Mouse (Mus musculus) erythroblast, embryonic 14.5 days (primary cell): ENCODE data around the gene Tmc1. TPM values are rescaled to one million over a fixed set of nuclear protein-coding genes. Genes with fewer than 3 reads are reported as not detected.

Source experiments
- H3K27me3 ChIP-seq: 2 replicates; pipeline ENCODE4 v1.6.1; 2012; ENCODE audit warnings: inconsistent platforms; ENCODE audit not compliant: control insufficient read depth
- H3K36me3 ChIP-seq: 2 replicates; pipeline ENCODE4 v1.6.1; 2012; ENCODE audit warnings: mild to moderate bottlenecking, inconsistent platforms; ENCODE audit not compliant: control insufficient read depth
- H3K4me1 ChIP-seq: 2 replicates; pipeline ENCODE4 v1.6.1; 2012; ENCODE audit warnings: inconsistent platforms; ENCODE audit not compliant: control insufficient read depth
- H3K4me3 ChIP-seq: replicated peaks from 2 replicates; pipeline ENCODE3; 2012; ENCODE audit warnings: moderate library complexity, mild to moderate bottlenecking, inconsistent platforms
- H3K9me3 ChIP-seq: 2 replicates; pipeline ENCODE4 v1.6.1; 2012; ENCODE audit warnings: low read length, inconsistent platforms, mixed read lengths; ENCODE audit not compliant: control insufficient read depth
- GATA1 ChIP-seq: IDR thresholded peaks from 2 replicates; pipeline ENCODE4 v1.6.1; 2012; ENCODE audit warnings: low read length, inconsistent platforms, mixed read lengths
- TAL1 ChIP-seq: IDR thresholded peaks from 3 replicates; pipeline ENCODE4 v1.6.1; 2012; ENCODE audit warnings: low read length, inconsistent platforms, mixed read lengths
- polyA plus RNA-seq: library from polyadenylated mRNA; stranded (reverse); fragments of >175 nt; gene quantifications from 2 replicates; pipeline ENCODE4 v1.2.3, GENCODE M21; 2012

The Tmc1 gene
- polyA plus RNA-seq: 0.02 TPM in 1 of 2 replicates, not detected in the other

- Histone ChIP-seq H3K9me3 (no peaks in the 10 kb centered on the region), H3K36me3 (no peaks in the 10 kb centered on the region), H3K4me1 (no peaks in the 10 kb centered on the region), H3K27me3 (no peaks in the 10 kb centered on the region), H3K4me3 (no peak within 1 kb of the TSS)
- TF ChIP-seq TAL1 (no peak), GATA1 (no peak)
These were observed at the start of gene Tmc1 for GRCm38 (mm10) chr19:20953874-20954273. Gene Tmc1, minus strand, starts transcription at chr19:20954202.

GRCm38 (mm10) chr19:21001552-21001951, 47.5 kb upstream of the Tmc1 start:
- H3K4me3 ChIP-seq: no peak overlapping the region
- TF ChIP-seq TAL1: no peak
- no peak for TF ChIP-seq GATA1
- no peaks in the 10 kb centered on the region for H3K36me3 ChIP-seq
- H3K27me3 ChIP-seq: no peaks in the 10 kb centered on the region
- no peaks in the 10 kb centered on the region for H3K9me3 ChIP-seq
- H3K4me1 ChIP-seq: no peaks in the 10 kb centered on the region

DNA sequence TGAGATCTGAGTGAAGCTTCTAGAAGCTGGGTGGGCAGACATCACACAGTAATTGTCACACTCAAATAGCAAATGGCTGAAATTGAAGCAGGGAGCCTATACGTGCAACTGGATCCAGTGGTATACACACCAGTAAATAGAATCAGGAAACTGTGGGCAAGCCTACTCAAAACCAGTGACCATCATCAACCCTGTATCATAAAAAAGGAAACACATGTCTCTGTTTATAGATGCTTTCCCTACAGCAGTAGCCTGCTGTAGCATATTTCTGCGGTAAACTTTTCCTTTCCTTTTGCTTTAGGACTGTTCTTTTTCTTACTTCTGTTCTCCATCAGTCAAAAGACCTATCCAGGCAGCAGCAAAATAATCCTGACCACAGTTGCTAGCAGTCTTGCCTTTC, 25.2 kb upstream of the Tmc1 start:
- Histone ChIP-seq H3K36me3 (no peaks in the 10 kb centered on the region), H3K4me3 (no peak overlapping the region), H3K9me3 (no peaks in the 10 kb centered on the region), H3K4me1 (no peaks in the 10 kb centered on the region), H3K27me3 (no peaks in the 10 kb centered on the region)
- TF ChIP-seq TAL1: no peak
- no peak for TF ChIP-seq GATA1

- Histone ChIP-seq H3K4me1 (no peaks in the 10 kb centered on the region), H3K9me3 (no peaks in the 10 kb centered on the region), H3K27me3 (no peaks in the 10 kb centered on the region), H3K36me3 (no peaks in the 10 kb centered on the region), H3K4me3 (no peak overlapping the region)
- no peak for TF ChIP-seq TAL1
- no peak for TF ChIP-seq GATA1
These were observed 24.1 kb upstream of the Tmc1 start for GRCm38 (mm10) chr19:20978148-20978547.

DNA sequence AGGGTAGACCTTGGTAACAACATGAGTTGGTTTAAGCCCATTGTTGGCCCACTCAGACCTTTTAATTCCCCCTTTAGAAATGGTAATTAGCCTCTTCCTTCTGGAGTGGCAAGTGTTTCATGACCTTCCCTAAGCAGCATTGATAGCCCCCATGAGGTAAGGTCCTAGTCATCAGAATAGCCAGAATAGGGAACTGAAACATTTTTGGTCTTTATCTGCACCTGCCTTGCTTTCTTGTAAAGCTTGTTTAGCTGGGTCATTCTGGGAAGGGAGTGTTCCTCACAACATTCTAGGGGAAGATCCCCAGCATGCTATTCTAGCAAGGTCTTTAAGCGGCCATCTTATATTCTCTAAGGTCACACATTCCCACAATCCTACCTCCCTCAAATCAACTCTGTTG, 17.9 kb upstream of the Tmc1 start:
- TF ChIP-seq TAL1 (no peak), GATA1 (no peak)
- Histone ChIP-seq H3K4me1 (no peaks in the 10 kb centered on the region), H3K36me3 (no peaks in the 10 kb centered on the region), H3K9me3 (no peaks in the 10 kb centered on the region), H3K27me3 (no peaks in the 10 kb centered on the region), H3K4me3 (no peak overlapping the region)

- no peak overlapping the region for H3K4me3 ChIP-seq
- no peak for TF ChIP-seq GATA1
- TF ChIP-seq TAL1: no peak
- H3K27me3 ChIP-seq: no peaks in the 10 kb centered on the region
- no peaks in the 10 kb centered on the region for H3K4me1 ChIP-seq
- no peaks in the 10 kb centered on the region for H3K36me3 ChIP-seq
- H3K9me3 ChIP-seq: no peaks in the 10 kb centered on the region
These were observed 813 bp upstream of the Tmc1 start for GRCm38 (mm10) chr19:20954815-20955214.

- H3K4me1 ChIP-seq: no peaks in the 10 kb centered on the region
- no peak for TF ChIP-seq GATA1
- no peak for TF ChIP-seq TAL1
- H3K27me3 ChIP-seq: no peaks in the 10 kb centered on the region
- no peak overlapping the region for H3K4me3 ChIP-seq
- H3K36me3 ChIP-seq: no peaks in the 10 kb centered on the region
- H3K9me3 ChIP-seq: no peaks in the 10 kb centered on the region
These were observed 9.6 kb downstream of the Tmc1 start for GRCm38 (mm10) chr19:20944446-20944845.

DNA sequence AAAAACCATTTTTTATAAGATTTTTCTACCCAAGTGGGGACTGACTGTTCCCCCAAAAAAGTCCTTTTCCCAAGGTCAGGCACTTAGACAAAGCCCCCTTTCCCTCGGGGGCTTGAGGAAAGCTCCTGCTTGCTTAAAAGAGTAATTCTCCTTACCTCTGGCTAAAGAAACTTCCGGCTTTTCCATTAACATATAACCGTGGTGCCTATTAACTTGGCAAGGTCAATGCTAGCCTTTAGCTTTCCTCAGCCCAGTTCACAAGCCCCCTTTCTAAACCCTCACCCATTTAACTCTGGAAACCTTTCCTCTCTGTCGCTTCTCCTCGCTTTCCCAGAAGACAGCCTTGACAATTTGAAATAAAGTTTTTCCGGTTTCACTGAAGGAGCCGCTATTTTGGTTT, 29.7 kb downstream of the Tmc1 start:
- Histone ChIP-seq H3K36me3 (no peaks in the 10 kb centered on the region), H3K9me3 (no peaks in the 10 kb centered on the region), H3K4me1 (no peaks in the 10 kb centered on the region), H3K27me3 (no peaks in the 10 kb centered on the region), H3K4me3 (no peak overlapping the region)
- no peak for TF ChIP-seq GATA1
- TF ChIP-seq TAL1: no peak

DNA sequence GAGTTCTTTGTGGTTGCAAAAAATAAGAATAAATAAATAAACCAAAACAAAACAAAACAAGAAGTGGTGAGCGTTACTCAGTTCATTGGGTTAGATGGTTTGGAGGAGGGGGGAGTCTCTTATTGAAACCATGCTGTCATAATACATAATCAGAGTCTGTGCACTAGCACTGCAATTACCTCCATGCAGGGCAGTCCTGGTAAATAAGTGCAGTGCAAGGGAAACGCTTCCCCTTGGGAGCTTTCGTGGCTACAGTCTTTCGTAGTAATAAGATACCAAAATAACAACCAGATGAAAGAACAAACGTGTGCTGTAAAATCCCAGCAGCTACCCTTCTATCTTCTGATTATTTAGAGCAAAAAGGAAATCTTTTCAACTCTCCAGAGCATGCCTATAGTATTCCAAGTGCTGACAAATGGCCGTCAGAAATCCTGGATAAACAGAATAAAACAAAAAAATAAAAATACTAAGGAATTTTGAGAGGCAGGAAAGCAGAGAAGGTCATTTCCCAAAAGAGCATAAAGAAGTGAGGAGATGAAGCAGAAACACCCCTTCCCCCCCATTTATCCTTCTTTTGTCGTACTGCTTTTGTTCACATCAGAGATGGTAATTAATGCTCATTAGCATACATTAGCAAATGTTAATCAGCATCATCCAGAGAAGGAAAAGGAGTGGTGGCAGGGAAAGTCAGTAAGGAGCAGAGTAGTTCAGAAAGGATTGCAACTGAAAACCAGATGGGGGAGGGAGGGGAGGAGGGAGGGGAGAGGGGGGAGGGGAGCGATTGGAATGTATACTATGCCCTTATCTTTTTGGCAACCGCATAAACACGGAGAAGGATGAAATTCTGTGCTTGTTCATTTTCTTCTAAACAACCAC, 30.4 kb downstream of the Tmc1 start:
- TF ChIP-seq GATA1: no peak
- no peak for TF ChIP-seq TAL1
- no peak overlapping the region for H3K4me3 ChIP-seq
- H3K4me1 ChIP-seq: no peaks in the 10 kb centered on the region

DNA sequence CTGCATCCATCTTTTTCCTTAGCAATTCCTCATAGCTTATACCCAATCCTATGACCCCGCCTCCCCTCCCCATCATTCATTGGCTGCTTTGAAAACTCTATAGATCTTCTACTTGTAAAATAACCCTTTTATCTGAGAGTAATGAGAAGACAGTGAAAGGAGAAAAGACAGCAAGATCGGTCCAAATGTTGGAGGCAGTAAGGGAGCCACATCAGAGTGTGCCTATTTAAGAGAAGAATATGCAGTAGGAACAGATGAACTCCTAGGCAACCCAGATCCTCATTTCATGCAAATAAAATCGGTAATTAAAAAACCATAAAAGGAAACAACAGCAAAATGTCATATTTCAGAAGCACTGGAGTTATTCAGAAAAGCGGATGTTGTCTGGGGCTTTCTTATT, 35.8 kb downstream of the Tmc1 start:
- Histone ChIP-seq H3K4me1 (no peaks in the 10 kb centered on the region), H3K36me3 (no peaks in the 10 kb centered on the region)

More for the DNA sequence above, 30.4 kb downstream of the Tmc1 start:
- Histone ChIP-seq H3K36me3 (no peaks in the 10 kb centered on the region), H3K27me3 (no peaks in the 10 kb centered on the region), H3K9me3 (no peaks in the 10 kb centered on the region)

More for the DNA sequence above, 35.8 kb downstream of the Tmc1 start:
- no peaks in the 10 kb centered on the region for H3K9me3 ChIP-seq
- TF ChIP-seq TAL1 (no peak), GATA1 (no peak)
- no peaks in the 10 kb centered on the region for H3K27me3 ChIP-seq
- H3K4me3 ChIP-seq: no peak overlapping the region
